Mouse (Mus musculus) bone marrow, adult 2 months (tissue): ENCODE data around the gene Etnk2.

Experiments used
- CTCF ChIP-seq: fragments of 200-500 bp; IDR thresholded peaks from 2 replicates; pipeline ENCODE4 v1.5.1; 2011; ENCODE audit warnings: low read length, control low read depth; ENCODE audit not compliant: control insufficient read depth, insufficient read depth
- POLR2A ChIP-seq: fragments of 200-500 bp; IDR thresholded peaks from 2 replicates; pipeline ENCODE4 v1.6.1; 2011; ENCODE audit warnings: low read depth, mild to moderate bottlenecking, control low read depth, low read length, borderline replicate concordance; ENCODE audit not compliant: control insufficient read depth

DNA sequence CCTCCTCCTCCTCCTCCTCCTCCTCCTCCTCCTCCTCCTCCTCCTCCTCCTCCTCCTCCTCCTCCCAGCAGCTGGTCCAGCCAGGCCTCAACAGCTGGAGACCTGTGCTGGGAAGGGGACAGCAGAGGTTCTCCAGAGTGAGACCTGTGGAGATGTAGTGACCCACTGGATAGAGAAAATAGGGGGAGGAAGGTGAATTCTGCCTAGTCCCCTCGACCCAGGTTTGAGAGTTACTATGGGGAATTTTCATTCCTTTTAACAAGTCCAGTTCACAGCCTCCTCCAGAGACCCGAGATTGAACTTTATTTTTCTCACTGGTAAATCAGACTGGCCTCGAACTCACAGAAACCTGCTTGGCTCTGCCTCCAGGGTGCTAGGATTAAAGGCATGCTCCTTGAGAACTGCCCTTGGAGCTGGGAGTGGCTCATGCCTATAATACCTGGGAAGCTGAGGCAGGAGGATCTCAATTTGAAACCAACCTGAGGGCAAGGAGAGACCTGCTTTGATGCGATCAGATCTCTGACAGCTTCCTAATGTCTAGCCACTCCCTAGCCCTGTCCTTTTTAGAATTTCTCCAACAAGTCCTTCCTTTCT, 61.3 kb downstream of the Etnk2 start:
- TF ChIP-seq CTCF (no peak), POLR2A (no peak)
